In genomic region chr6:14901183-14901970, GRCm38 (mm10) we compare ENCODE assay signal across 8 mouse cellular contexts. TPM values are rescaled to one million over a fixed set of nuclear protein-coding genes. Genes with fewer than 3 reads are reported as not detected.
DNase-seq lines count a peak whose midpoint lies in the region; ATAC-seq and TF ChIP-seq lines count a peak whose summit lies in the region.

Foxp2 (plus strand) TSS chr6:14901349.

- H3K27ac ChIP-seq in testis, adult 2 months (ENCODE audit: control insufficient read depth, insufficient read depth, low read depth, low read length) = no peak within 1 kb of the TSS
- no peak within 1 kb of the TSS for H3K27ac ChIP-seq in liver, embryonic 14.5 days
- H3K27ac ChIP-seq in neural tube, embryonic 13.5 days (replicated peaks) = peak within 1 kb of the TSS; percentile 78

- peak; percentile 49 for ATAC-seq in inflammation-experienced regulatory T-cells, adult 6 months
- ATAC-seq in liver, embryonic 14.5 days (ENCODE audit: insufficient read depth) = peak; percentile 44; the same call in 1 of the 2 replicates
- peak; percentile 80 for ATAC-seq in neural tube, embryonic 13.5 days (ENCODE audit: low read depth)
- ATAC-seq in megakaryocyte-erythroid progenitor cell, adult 5-6 weeks (replicated peaks; ENCODE audit: low FRiP score, low TSS enrichment, poor library complexity, severe bottlenecking) = no peak

- no peaks in the 10 kb centered on the region for H3K9me3 ChIP-seq in liver, embryonic 14.5 days (ENCODE audit: control insufficient read depth, low read length)
- no peaks in the 10 kb centered on the region for H3K9me3 ChIP-seq in neural tube, embryonic 13.5 days

- intact Hi-C loops in gastrocnemius, postnatal 36 days (cut with DNase I) = no loop called here

- H3K4me3 ChIP-seq in testis, adult 2 months (ENCODE audit: control insufficient read depth, low read depth, low read length) = peak within 1 kb of the TSS; percentile 32
- peak within 1 kb of the TSS; percentile 46 to 47 for H3K4me3 ChIP-seq in liver, embryonic 14.5 days (ENCODE audit: insufficient read depth in 1 of 2, low read depth in 2 of 2, low read length in 2 of 2)
- peak within 1 kb of the TSS; percentile 67 for H3K4me3 ChIP-seq in neural tube, embryonic 13.5 days

- under 1% methylated on average over 80 of the region's 80 CpGs for WGBS in liver, embryonic 14.5 days (ENCODE audit: insufficient replicate concordance)
- WGBS in neural tube, embryonic 13.5 days = under 1% methylated on average over 76 of the region's 80 CpGs

- DNase-seq in testis, postnatal 14 days (ENCODE audit: low spot score) = no peak
- DNase-seq in embryo, embryonic 10 days (ENCODE audit: low spot score) = peak; percentile 79
- peak; percentile 17 to 27 for DNase-seq in gastrocnemius, postnatal 36 days
- no peak for DNase-seq in liver, embryonic 14.5 days (ENCODE audit: low read depth in 3 of 3, low spot score in 3 of 3)

- no peak within 1 kb of the TSS for H3K9ac ChIP-seq in liver, embryonic 14.5 days (replicated peaks)
- peak within 1 kb of the TSS; percentile 77 for H3K9ac ChIP-seq in neural tube, embryonic 13.5 days

- H3K36me3 ChIP-seq in testis, adult 2 months (ENCODE audit: control insufficient read depth, insufficient read depth, low read length) = no peaks in the 10 kb centered on the region
- no peaks in the 10 kb centered on the region for H3K36me3 ChIP-seq in liver, embryonic 14.5 days (replicated peaks; ENCODE audit: control insufficient read depth, insufficient read depth, low read depth)
- no peaks in the 10 kb centered on the region for H3K36me3 ChIP-seq in neural tube, embryonic 13.5 days

- peaks cover 8% of the 10 kb centered on the region for H3K27me3 ChIP-seq in testis, adult 2 months (ENCODE audit: control insufficient read depth, insufficient read depth, low read length)
- H3K27me3 ChIP-seq in liver, embryonic 14.5 days (ENCODE audit: control insufficient read depth, insufficient read depth, low read length) = peaks cover 48% of the 10 kb centered on the region
- peaks cover 33% of the 10 kb centered on the region for H3K27me3 ChIP-seq in neural tube, embryonic 13.5 days

- no peak for TF ChIP-seq POLR2A in testis, adult 2 months (IDR thresholded peaks at IDR 0.05; ENCODE audit: control insufficient read depth, low read depth, low read length)

- H3K4me2 ChIP-seq in liver, embryonic 14.5 days (ENCODE audit: low read depth) = peak within 1 kb of the TSS; percentile 54
- peak within 1 kb of the TSS; percentile 96 for H3K4me2 ChIP-seq in neural tube, embryonic 13.5 days

- no peak for TF ChIP-seq EP300 in liver, embryonic 14.5 days (IDR thresholded peaks at IDR 0.05; ENCODE audit: low read depth)

- peaks cover 15% of the 10 kb centered on the region for H3K4me1 ChIP-seq in testis, adult 2 months (ENCODE audit: control insufficient read depth, insufficient read depth, low read length)
- H3K4me1 ChIP-seq in liver, embryonic 14.5 days (replicated peaks; ENCODE audit: control insufficient read depth in 2 of 2, insufficient read depth in 2 of 2, low read length in 1 of 2) = 0 out of 4 replicates have a peak, but pooled peaks cover 0 to 2% of the 10 kb centered on the region in 2 experiments
- peaks cover 41% of the 10 kb centered on the region for H3K4me1 ChIP-seq in neural tube, embryonic 13.5 days (replicated peaks)

- TF ChIP-seq CTCF in testis, adult 2 months (IDR thresholded peaks at IDR 0.05; ENCODE audit: control insufficient read depth, insufficient read depth, insufficient replicate concordance, low read depth, low read length) = no peak
- TF ChIP-seq CTCF in liver, embryonic 14.5 days (IDR thresholded peaks at IDR 0.05; ENCODE audit: low read depth) = no peak

RNA-seq across cellular contexts. Expression of gene Foxp2, which starts in this region (rescaled TPM):
- polyA plus RNA-seq in testis, adult 2 months (2012; rRNA removed) = 0.54 and 0.83 TPM in 2 replicates
- 1 to 10 TPM; 1.6 to 2.0 TPM for total RNA-seq in gastrocnemius, postnatal 36 days (2021)
- under 1 TPM in 2 of 3 experiments, not detected in 1; 0.15 to 0.33 TPM for polyA plus RNA-seq in inflammation-experienced regulatory T-cells, adult 6 months (2017; shearing (Covaris generic))
- 0.25 and 0.27 TPM in 2 replicates for polyA plus RNA-seq in liver, embryonic 14.5 days (2012; rRNA removed)
- polyA plus RNA-seq in liver, embryonic 14.5 days (2014; fragmentation: Nextera tagmentation; extraction: Ambion mirVana) = 0.18 and 0.28 TPM in 2 replicates
- 19.5 and 21.6 TPM in 2 replicates for polyA plus RNA-seq in neural tube, embryonic 13.5 days (2015; fragmentation: Nextera tagmentation; extraction: Ambion mirVana)
- total RNA-seq in megakaryocyte-erythroid progenitor cell, adult 5-6 weeks (2014; fragmentation: Nextera tagmentation) = not detected in 2 replicates
- not detected in 2 replicates for total RNA-seq in megakaryocyte-erythroid progenitor cell, adult 5-6 weeks (2017)

Comparison
In these comparisons a context has a peak if more than half of its experiments do, and no peak if none do; other contexts are left out.
1. RNA of gene Foxp2 (polyA plus RNA-seq): 19.5 to 21.6 TPM in neural tube, embryonic 13.5 days; 0.54 to 0.83 TPM in testis, adult 2 months, 0.18 to 0.28 TPM in liver, embryonic 14.5 days and 0.15 to 0.33 TPM in inflammation-experienced regulatory T-cells, adult 6 months; every median in the first group is over 10 times any median in the second.
2. Peak in ATAC-seq in inflammation-experienced regulatory T-cells, adult 6 months; RNA of the gene not detected or under 1 TPM.
3. Peak in ATAC-seq, H3K4me3 ChIP-seq and H3K4me2 ChIP-seq in liver, embryonic 14.5 days; RNA of the gene not detected or under 1 TPM.
4. DNase-seq: peak in embryo, embryonic 10 days (single experiment) and gastrocnemius, postnatal 36 days (2 of 2); none in testis, postnatal 14 days (single experiment) and liver, embryonic 14.5 days (0 of 3).
5. Peak in every context shown above with its lines, with median percentiles within 50 percentile points of each other: H3K4me3 ChIP-seq.